Mouse (Mus musculus): ENCODE results near the gene Fzd4.

DNA sequence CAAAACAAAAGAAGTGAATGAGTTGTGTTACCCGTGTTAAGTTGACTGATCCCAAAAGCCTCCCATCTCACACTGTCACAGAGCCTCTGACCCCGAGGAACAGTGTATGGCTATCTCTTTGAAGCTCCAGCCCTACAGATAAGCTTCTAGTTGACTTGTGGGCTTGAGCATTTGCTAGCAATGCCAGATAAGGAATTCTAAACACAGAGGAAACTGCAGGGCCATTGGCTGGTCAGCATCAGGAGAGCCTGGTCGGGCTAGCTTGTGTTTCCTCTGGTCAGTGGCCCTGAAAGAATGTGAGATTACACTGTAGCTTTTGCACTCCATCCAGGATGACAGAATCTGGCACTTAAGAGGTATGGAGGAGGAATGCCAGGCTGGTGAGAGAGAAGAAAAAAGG lies 36.5 kb upstream of the Fzd4 start:
- TF ChIP-seq CTCF (IDR thresholded peaks at IDR 0.05; ENCODE audit: borderline replicate concordance, control insufficient read depth, extremely low read depth, insufficient read depth, low read length, poor library complexity) = no peak
- no peak for TF ChIP-seq POLR2A (IDR thresholded peaks at IDR 0.05; ENCODE audit: control insufficient read depth, extremely low read depth, insufficient read depth, low read length, poor library complexity)

Measured in thymus, adult 2 months (tissue).